Mouse (Mus musculus) cerebellum, adult 18-20 months (tissue): Measurements from ENCODE around the gene Gabrr1.

Source experiments
- DNase-seq, 2 experiments: peaks; one replicate each; pipeline ENCODE4 v3.0.0; 2021

Gene Gabrr1

DNA sequence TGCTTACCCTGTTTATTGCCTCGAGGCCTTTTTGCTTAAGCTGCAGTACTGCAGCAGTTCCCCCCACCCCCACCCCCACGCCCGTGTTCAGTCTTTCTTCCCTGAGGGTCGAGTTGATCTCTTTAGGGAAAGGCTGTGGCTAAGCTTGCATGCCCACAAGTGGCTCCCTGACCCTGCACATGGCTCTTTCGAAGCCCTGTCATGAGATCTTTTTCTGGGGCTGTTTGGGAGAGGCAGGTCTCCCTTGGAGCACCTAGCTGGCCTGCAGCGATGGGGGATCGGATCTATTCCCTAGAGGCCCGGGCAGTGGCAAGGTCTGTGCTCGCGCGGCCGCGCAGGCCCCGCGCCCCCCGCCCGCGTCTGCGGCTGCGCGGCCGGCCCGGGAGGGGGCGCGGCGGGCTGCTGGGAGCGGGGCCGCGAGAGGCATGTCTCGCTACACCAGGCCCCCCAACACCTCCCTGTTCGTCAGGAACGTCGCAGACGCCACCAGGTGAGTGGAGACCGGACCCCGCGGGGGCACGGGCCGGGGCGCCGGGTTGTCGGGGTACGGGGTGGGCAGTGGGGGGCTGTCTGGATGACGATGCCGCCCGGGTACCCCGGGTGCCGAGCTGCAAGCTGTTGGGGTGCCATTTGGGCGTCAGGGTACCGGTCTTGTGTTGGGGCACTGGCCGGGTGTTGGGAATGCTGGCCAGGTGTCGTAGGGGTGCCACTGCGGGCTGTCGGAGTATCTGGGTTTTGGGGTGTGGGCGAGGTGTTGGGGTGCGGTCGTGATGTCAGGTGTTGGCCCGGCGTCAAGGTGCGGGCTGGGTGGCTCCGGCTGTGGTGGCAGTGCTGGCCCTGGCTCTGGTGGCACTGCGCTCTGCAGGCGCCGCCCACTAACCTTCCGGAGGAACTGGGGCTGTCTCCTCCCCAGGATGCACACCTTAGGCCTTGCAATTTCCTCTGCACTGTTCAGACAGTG is 76.8 kb downstream of the Gabrr1 start, which contains the start of gene Srsf12:
Srsf12 (plus strand) TSS at position 111 of the 961 bp plus-strand sequence.
- peak; percentile 75 to 77 for DNase-seq
